ENCODE assay signal across 13 mouse cellular contexts in the genomic region with DNA sequence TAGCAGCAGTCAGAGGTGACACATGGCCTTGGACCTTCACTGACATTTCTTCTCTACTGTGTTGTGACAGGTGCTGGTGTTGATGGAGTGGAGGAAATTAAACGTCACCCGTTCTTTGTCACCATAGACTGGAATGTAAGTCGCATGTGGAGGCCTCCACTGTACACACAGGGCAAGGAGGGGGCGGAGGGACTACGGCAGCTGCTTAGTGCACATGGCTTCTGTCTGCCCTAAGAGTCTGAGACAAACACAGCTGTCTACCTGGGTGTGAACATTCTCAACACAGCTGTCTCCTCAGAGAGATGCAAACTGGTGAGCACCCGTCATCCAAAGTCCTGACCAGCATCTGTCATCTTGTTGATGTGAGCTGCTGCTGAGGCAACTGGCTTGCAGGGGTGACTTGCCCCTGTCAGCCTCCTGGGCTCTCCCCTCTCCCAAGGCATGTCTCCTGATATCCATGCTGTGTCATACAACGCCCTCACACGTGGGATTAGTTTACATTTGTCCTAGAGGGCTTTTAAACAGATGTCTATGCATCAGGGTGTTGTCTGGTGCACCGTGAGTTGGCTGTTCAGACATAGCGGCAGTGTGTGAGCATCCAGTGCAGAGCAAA. TPM values are rescaled to one million over a fixed set of nuclear protein-coding genes. Genes with fewer than 3 reads are reported as not detected.
A peak's percentile ranks its signal among the peaks of the same experiment; 100 is the strongest.
DNase-seq lines count a peak whose midpoint lies in the region; ATAC-seq and TF ChIP-seq lines count a peak whose summit lies in the region.
"Had no signal": no experiment of that assay in that cellular context is flagged by ENCODE, and none has a peak within 500 bp of the region (broad histone marks: within the 10 kb centered on the region; RNA-seq: fewer than 3 reads in every experiment).

No protein-coding gene starts in this region.

- no peaks in the 10 kb centered on the region for H3K27me3 ChIP-seq in heart, postnatal 0 days (ENCODE audit: control insufficient read depth, insufficient read depth, low read length)
- no peaks in the 10 kb centered on the region for H3K27me3 ChIP-seq in intestine, postnatal 0 days (replicated peaks; ENCODE audit: control insufficient read depth, insufficient read depth, low read length)
- H3K27me3 ChIP-seq: neural tube, embryonic 12.5 days had no signal

- no peak overlapping the region for H3K9ac ChIP-seq in heart, postnatal 0 days (replicated peaks; ENCODE audit: low read depth, low read length)
- H3K9ac ChIP-seq in intestine, postnatal 0 days (ENCODE audit: low read depth, low read length), result no peak overlapping the region
- H3K9ac ChIP-seq: neural tube, embryonic 12.5 days had no signal

- no peak for DNase-seq in heart, postnatal 0 days (ENCODE audit: low spot score)
- DNase-seq in heart, postnatal 36 days, result no peak
- peak; percentile 39 for DNase-seq in retina, postnatal 1 day
- DNase-seq in retina, embryonic 14.5 days (ENCODE audit: low spot score), result no peak
- DNase-seq in frontal cortex, postnatal 10 days (ENCODE audit: low spot score in 2 of 2), result no peak
- DNase-seq in layer of hippocampus, adult 9-11 months, result no peak
- DNase-seq: cerebellum, postnatal 36 days; kidney, adult 8-10 months; thymus, postnatal 14 days had no signal

- peaks cover 58% of the 10 kb centered on the region for H3K4me1 ChIP-seq in heart, postnatal 0 days (ENCODE audit: control insufficient read depth, insufficient read depth)
- no peaks in the 10 kb centered on the region for H3K4me1 ChIP-seq in intestine, postnatal 0 days (replicated peaks; ENCODE audit: control insufficient read depth, insufficient read depth, low read length)

- TF ChIP-seq CTCF in heart, postnatal 0 days (IDR thresholded peaks at IDR 0.05; ENCODE audit: low read depth), result no peak
- no peak for TF ChIP-seq CTCF in intestine, postnatal 0 days (IDR thresholded peaks at IDR 0.05; ENCODE audit: low read depth)

- ATAC-seq in heart, postnatal 0 days (ENCODE audit: insufficient read depth, low read depth), result peak; percentile 9; the same call in 1 of the 2 replicates
- peak; percentile 65 for ATAC-seq in intestine, postnatal 0 days

- intact Hi-C loops in heart, postnatal 36 days (cut with DNase I), result loop anchor here (5.0 kb wide), 1 partner anchor 74 kb away; no protein-coding TSS in a partner anchor

- peak overlapping the region; percentile 28 for H3K27ac ChIP-seq in heart, postnatal 0 days (ENCODE audit: low read depth)
- H3K27ac ChIP-seq in intestine, postnatal 0 days (ENCODE audit: low read depth, low read length), result no peak overlapping the region
- H3K27ac ChIP-seq: neural tube, embryonic 12.5 days had no signal

- H3K4me2 ChIP-seq in heart, postnatal 0 days (ENCODE audit: low read depth, low read length), result no peak overlapping the region
- no peak overlapping the region for H3K4me2 ChIP-seq in intestine, postnatal 0 days (replicated peaks; ENCODE audit: low read depth)
- H3K4me2 ChIP-seq: neural tube, embryonic 12.5 days had no signal

- no peaks in the 10 kb centered on the region for H3K9me3 ChIP-seq in heart, postnatal 0 days (replicated peaks; ENCODE audit: control insufficient read depth, low read length)
- H3K9me3 ChIP-seq in intestine, postnatal 0 days (ENCODE audit: control insufficient read depth), result no peaks in the 10 kb centered on the region
- H3K9me3 ChIP-seq: neural tube, embryonic 12.5 days had no signal

- no peak overlapping the region for H3K4me3 ChIP-seq in heart, postnatal 0 days (ENCODE audit: low read depth, low read length)
- no peak overlapping the region for H3K4me3 ChIP-seq in intestine, postnatal 0 days (ENCODE audit: low read depth, low read length)
- H3K4me3 ChIP-seq: neural tube, embryonic 12.5 days had no signal

- H3K36me3 ChIP-seq in heart, postnatal 0 days (replicated peaks; ENCODE audit: control insufficient read depth, insufficient read depth, low read length), result no peaks in the 10 kb centered on the region
- no peaks in the 10 kb centered on the region for H3K36me3 ChIP-seq in intestine, postnatal 0 days (ENCODE audit: control insufficient read depth, insufficient read depth)

- no peak for TF ChIP-seq EP300 in heart, postnatal 0 days (IDR thresholded peaks at IDR 0.05; ENCODE audit: low read depth)

- 41% methylated on average over 10 of the region's 10 CpGs for WGBS in heart, postnatal 0 days
- 42% methylated on average over 10 of the region's 10 CpGs for WGBS in intestine, postnatal 0 days

RNA-seq across cellular contexts. Expression of a gene that starts 52.8 kb away (rescaled TPM):
- not detected in 2 replicates for total RNA-seq in heart, postnatal 0 days (2014; rRNA removed; ENCODE audit: low replicate concordance)
- 0.07 TPM in 1 of 2 replicates, not detected in the other for polyA plus RNA-seq in heart, postnatal 0 days (2015; fragmentation: Nextera tagmentation; extraction: Ambion mirVana)
- total RNA-seq in heart, postnatal 36 days (2021), result not detected
- not detected in 2 replicates for polyA plus RNA-seq in intestine, postnatal 0 days (2015; fragmentation: Nextera tagmentation; extraction: Ambion mirVana)
- total RNA-seq: megakaryocyte progenitor cell, adult 5-6 weeks had no signal
- polyA plus RNA-seq: neural tube, embryonic 12.5 days; small intestine, adult 2 months had no signal
